Mouse (Mus musculus) CH12.LX (cell line): ENCODE measurements around the gene Tbx10. TPM values are rescaled to one million over a fixed set of nuclear protein-coding genes. Genes with fewer than 3 reads are reported as not detected.
A peak's percentile ranks its signal among the peaks of the same experiment; 100 is the strongest.
"Not testable (repeated sequence)": the region's sequence is repeated elsewhere in the genome, so short reads cannot be mapped to it uniquely, and the experiment has no call there.

Experiments used
- DNase-seq: peaks from one replicate; pipeline ENCODE4 v3.0.0-alpha.2; 2013; ENCODE audit errors: extremely low read depth
- H3K27ac ChIP-seq: 2 replicates; pipeline ENCODE4 v1.5.1; 2012; ENCODE audit warnings: low read depth, mild to moderate bottlenecking, control low read depth, moderate library complexity; ENCODE audit not compliant: insufficient read depth
- H3K27me3 ChIP-seq: replicated peaks from 2 replicates; pipeline ENCODE3; 2012; ENCODE audit warnings: inconsistent platforms
- H3K36me3 ChIP-seq, 2 experiments: replicated peaks in 1 of 2; 2 replicates each; pipeline versions ENCODE3 to v1.6.1; 2012; ENCODE audit warnings: inconsistent platforms in 1 of 2, low read length in 1 of 2, mild to moderate bottlenecking in 1 of 2, mixed read lengths in 1 of 2, moderate library complexity in 1 of 2; ENCODE audit not compliant: control insufficient read depth in 1 of 2, insufficient read depth in 1 of 2
- H3K4me1 ChIP-seq, 2 experiments: 2 replicates each; pipeline ENCODE4 v1.6.1; 2012; ENCODE audit warnings: inconsistent platforms in 1 of 2, moderate library complexity in 1 of 2; ENCODE audit not compliant: insufficient read depth in 2 of 2, control insufficient read depth in 1 of 2
- H3K4me2 ChIP-seq: 2 replicates; pipeline ENCODE4 v1.6.1; 2012; ENCODE audit warnings: low read depth, mild to moderate bottlenecking, control low read depth; ENCODE audit not compliant: poor library complexity, insufficient read depth, severe bottlenecking
- H3K4me3 ChIP-seq, 3 experiments: fragments of 150-350 bp in 1 of 3; sonication (generic) in 1 of 3; replicated peaks in 1 of 3; 2 replicates each; pipeline versions ENCODE3 to v1.5.1; 2011 to 2012; ENCODE audit warnings: low read depth in 2 of 3, low read length in 2 of 3, mild to moderate bottlenecking in 2 of 3, moderate library complexity in 2 of 3, control low read depth in 1 of 3, improper control_type of control experiment in 1 of 3, inconsistent platforms in 1 of 3, mixed read lengths in 1 of 3; ENCODE audit not compliant: poor library complexity in 1 of 3
- H3K79me2 ChIP-seq: replicated peaks from 2 replicates; pipeline ENCODE4 v1.6.1; 2012; ENCODE audit warnings: mild to moderate bottlenecking, moderate library complexity; ENCODE audit not compliant: control insufficient read depth, poor library complexity, insufficient read depth, severe bottlenecking; ENCODE audit errors: extremely low read depth
- H3K9ac ChIP-seq: 2 replicates; pipeline ENCODE4 v1.6.1; 2012; ENCODE audit warnings: low read depth, mild to moderate bottlenecking, control low read depth, moderate library complexity; ENCODE audit not compliant: insufficient read depth
- H3K9me3 ChIP-seq: replicated peaks from 2 replicates; pipeline ENCODE3; 2012; ENCODE audit warnings: low read length, inconsistent platforms, mixed read lengths
- CTCF ChIP-seq, 2 experiments: IDR thresholded peaks in 1 of 2; conservative IDR thresholded peaks in 1 of 2; 2 replicates each; pipeline ENCODE4 v1.5.1; 2011 to 2012; ENCODE audit warnings: low read depth in 2 of 2, low read length in 2 of 2, improper control_type of control experiment in 1 of 2, inconsistent platforms in 1 of 2, mild to moderate bottlenecking in 1 of 2, moderate library complexity in 1 of 2
- EP300 ChIP-seq: IDR thresholded peaks from 2 replicates; pipeline ENCODE4 v1.6.1; 2011; ENCODE audit warnings: low read length, improper control_type of control experiment
- ETS1 ChIP-seq: conservative IDR thresholded peaks from 2 replicates; pipeline ENCODE4 v1.6.1; 2012; ENCODE audit warnings: low read depth, mild to moderate bottlenecking, inconsistent platforms, low read length, improper control_type of control experiment, moderate library complexity
- HCFC1 ChIP-seq: IDR thresholded peaks from 2 replicates; pipeline ENCODE4 v1.6.1; 2012; ENCODE audit warnings: low read depth, mild to moderate bottlenecking, inconsistent platforms, low read length, improper control_type of control experiment
- JUN ChIP-seq: IDR thresholded peaks from 2 replicates; pipeline ENCODE4 v1.6.1; 2011; ENCODE audit warnings: low read depth, mild to moderate bottlenecking, low read length, improper control_type of control experiment, moderate library complexity; ENCODE audit not compliant: insufficient read depth
- MYC ChIP-seq: IDR thresholded peaks from 2 replicates; pipeline ENCODE4 v1.6.1; 2011; ENCODE audit warnings: low read depth, mild to moderate bottlenecking, improper control_type of control experiment, low read length
- NELFE ChIP-seq: IDR thresholded peaks from 2 replicates; pipeline ENCODE4 v1.6.1; 2011; ENCODE audit warnings: low read depth, low read length, improper control_type of control experiment
- NRF1 ChIP-seq: IDR thresholded peaks from 2 replicates; pipeline ENCODE4 v1.6.1; 2014; ENCODE audit warnings: low read depth, mild to moderate bottlenecking, inconsistent platforms, low read length, improper control_type of control experiment, moderate library complexity
- POLR2AphosphoS2 ChIP-seq: IDR thresholded peaks from 2 replicates; pipeline ENCODE4 v1.6.1; 2011; ENCODE audit warnings: low read depth, low read length, improper control_type of control experiment
- RAD21 ChIP-seq: IDR thresholded peaks from 2 replicates; pipeline ENCODE4 v1.6.1; 2011; ENCODE audit warnings: low read depth, mild to moderate bottlenecking, low read length, improper control_type of control experiment, moderate library complexity
- RCOR1 ChIP-seq: conservative IDR thresholded peaks from 2 replicates; pipeline ENCODE4 v1.6.1; 2012; ENCODE audit warnings: low read depth, mild to moderate bottlenecking, inconsistent platforms, low read length, improper control_type of control experiment
- SMC3 ChIP-seq: IDR thresholded peaks from 2 replicates; pipeline ENCODE4 v1.6.1; 2011; ENCODE audit warnings: low read depth, low read length, improper control_type of control experiment
- USF2 ChIP-seq: conservative IDR thresholded peaks from 2 replicates; pipeline ENCODE4 v1.6.1; 2011; ENCODE audit warnings: low read depth, low read length, improper control_type of control experiment
- ZC3H11A ChIP-seq: IDR thresholded peaks from 2 replicates; pipeline ENCODE4 v1.6.1; 2012; ENCODE audit warnings: low read depth, mild to moderate bottlenecking, inconsistent platforms, low read length, improper control_type of control experiment
- ZKSCAN1 ChIP-seq: IDR thresholded peaks from 2 replicates; pipeline ENCODE4 v1.6.1; 2012; ENCODE audit warnings: low read depth, inconsistent platforms, low read length, improper control_type of control experiment, borderline replicate concordance
- dilution Hi-C: fragments of 300-500 bp; cut with MboI; formaldehyde crosslinking; loops from 2 replicates; pipeline ENCODE4 v1.14.3; 2020; ENCODE audit warnings: low sequenced_read_pairs; ENCODE audit not compliant: extremely low pct_unique_long_range_greater_than_20kb, extremely low pct_ligation_motif_present
- in situ Hi-C: fragments of 300-500 bp; cut with MboI; formaldehyde crosslinking; loops from 3 replicates; pipeline ENCODE4 v1.14.3; 2019; ENCODE audit warnings: low sequenced_read_pairs, low pct_ligation_motif_present, low pct_unique_long_range_greater_than_20kb, mixed read lengths
- polyA plus RNA-seq: library from polyadenylated mRNA; unstranded; fragments of >175 nt; gene quantifications from 2 replicates; pipeline ENCODE4 v1.2.1, GENCODE M21; 2012; ENCODE audit warnings: low read depth; ENCODE audit not compliant: insufficient read length
- total RNA-seq, 2 experiments: library from RNA; depleted of rRNA; stranded (reverse); fragments of 300-350 nt in 1 of 2; fragments of >200 nt in 1 of 2; gene quantifications; 2 replicates each; pipeline ENCODE4 v1.2.3; 2012 to 2014

Gene Tbx10
- total and polyA plus RNA-seq, 3 experiments: not detected

DNA sequence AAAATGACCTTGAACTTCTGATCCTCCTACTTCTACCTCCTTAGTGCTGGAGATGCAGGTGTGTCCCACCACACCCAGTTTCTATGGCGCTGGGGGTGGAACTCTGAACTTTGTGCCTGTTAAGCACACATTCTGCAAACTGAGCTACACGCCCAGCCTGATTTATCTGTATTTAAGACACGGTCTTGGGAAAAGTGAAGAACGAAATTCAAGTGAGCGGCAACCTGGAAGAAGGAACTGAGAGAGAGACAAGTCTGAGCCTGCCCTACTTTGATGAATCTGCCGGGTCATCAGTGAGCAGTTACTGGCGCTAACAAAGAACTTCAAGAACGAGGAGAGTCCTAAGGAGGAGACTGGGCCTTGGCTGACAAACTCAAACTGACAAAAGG is 54.3 kb downstream of the Tbx10 start (continued):
- TF ChIP-seq JUN (peak; percentile 35; the same call in 1 of the 2 replicates), EP300 (peak; percentile 96), HCFC1 (peak; percentile 38; the same call in 1 of the 2 replicates), USF2 (no peak), NRF1 (0 out of 2 replicates have a peak, but pooled peaks have one; percentile 22), ETS1 (peak; percentile 61; the same call in 1 of the 2 replicates)
- TF ChIP-seq, all 38 proteins: peak for 26

DNA sequence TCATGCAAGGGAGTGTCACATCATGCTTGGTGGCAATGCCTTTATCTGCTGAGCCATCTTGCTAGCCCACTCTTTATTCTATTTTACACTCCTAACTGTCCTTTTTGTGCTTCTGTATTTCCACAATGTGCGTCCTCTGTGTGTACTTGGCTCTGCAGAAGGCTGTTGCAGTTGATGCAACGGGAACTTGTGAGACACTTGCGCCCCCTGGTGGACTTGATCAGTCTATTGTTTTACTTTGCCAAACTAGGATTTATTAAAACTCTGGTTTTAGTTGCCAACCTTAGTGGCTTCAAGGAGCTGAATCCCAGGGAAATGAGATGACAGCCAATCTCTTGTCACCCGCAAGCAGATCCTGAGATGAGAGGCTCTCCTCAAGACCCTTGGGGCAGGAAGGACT is 55.3 kb downstream of the Tbx10 start:
- Histone ChIP-seq H3K4me2 (no peak overlapping the region), H3K79me2 (no peaks in the 10 kb centered on the region), H3K36me3 (no peaks in the 10 kb centered on the region), H3K4me3 (no peak overlapping the region), H3K9me3 (peaks cover 18% of the 10 kb centered on the region), H3K27me3 (no peaks in the 10 kb centered on the region), H3K27ac (no peak overlapping the region), H3K9ac (no peak overlapping the region), H3K4me1 (peaks cover 10 to 32% of the 10 kb centered on the region in 2 experiments; a peak in 3 of 4 replicates)
- dilution Hi-C loops (no loop called here), in situ Hi-C loops (no loop called here)
- peak; percentile 84 for DNase-seq
- TF ChIP-seq RAD21 (peak; percentile 87), HCFC1 (no peak; the same call in 1 of the 2 replicates), SMC3 (peak; percentile 96), CTCF (conservative IDR thresholded peaks at IDR 0.05 in 1 of 2, IDR thresholded peaks at IDR 0.05 in 1 of 2; ENCODE audit: low read depth in 2 of 2, low read length in 2 of 2) (peak; percentile 45 to 90; a peak in 3 of 4 replicates), ZKSCAN1 (no peak), ZC3H11A (peak; percentile 78), USF2 (no peak), RCOR1 (no peak), NELFE (peak; percentile 40), MYC (0 out of 2 replicates have a peak, but pooled peaks have one; percentile 46), POLR2AphosphoS2 (no peak)

DNA sequence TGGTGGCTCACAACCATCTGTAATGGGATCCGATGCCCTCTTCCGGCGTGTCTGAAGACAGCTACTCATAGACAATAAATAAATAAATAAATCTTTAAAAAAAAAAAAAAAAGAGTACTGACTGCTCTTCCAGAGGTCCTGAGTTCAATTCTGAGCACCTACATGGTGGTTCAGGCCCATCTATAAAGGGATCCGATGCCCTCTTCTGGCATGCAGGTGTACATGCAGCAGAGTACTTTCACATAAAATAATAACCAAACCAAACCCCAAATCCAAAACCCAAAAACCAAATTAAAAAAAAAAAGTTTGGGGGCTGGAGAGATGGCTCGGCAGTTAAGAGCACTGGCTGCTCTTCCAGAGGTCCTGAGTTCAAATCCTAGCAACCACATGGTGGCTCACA is 56.5 kb downstream of the Tbx10 start:
- H3K9ac ChIP-seq, in situ Hi-C loops, H3K79me2 ChIP-seq, dilution Hi-C loops, H3K4me3 ChIP-seq, H3K27me3 ChIP-seq, DNase-seq, H3K27ac ChIP-seq, H3K36me3 ChIP-seq, H3K4me2 ChIP-seq: not testable (repeated sequence)
- peak; percentile 4 for TF ChIP-seq RAD21
- TF ChIP-seq CTCF (conservative IDR thresholded peaks at IDR 0.05 in 1 of 2, IDR thresholded peaks at IDR 0.05 in 1 of 2; ENCODE audit: low read depth in 2 of 2, low read length in 2 of 2): peak in 1 of 2 experiments; percentile 33; a peak in 2 of 4 replicates
- Histone ChIP-seq H3K4me1 (peaks cover 13 to 37% of the 10 kb centered on the region in 2 experiments; a peak in 3 of 4 replicates), H3K9me3 (peaks cover 13% of the 10 kb centered on the region)

Other genes starting within 250 kb of the Tbx10 start
Only the 20 nearest of the 32 such genes appear.
- 10.1 and 10.3 TPM in 2 replicates for gene Chka, start 141.0 kb upstream of the Tbx10 start, total RNA-seq (2012; rRNA removed)
- gene Chka, start 141.0 kb upstream of the Tbx10 start, total RNA-seq (2014; rRNA removed): 7.6 and 8.0 TPM in 2 replicates
- gene Chka, start 141.0 kb upstream of the Tbx10 start, polyA plus RNA-seq: 11.6 and 13.0 TPM in 2 replicates
- 46.6 and 53.2 TPM in 2 replicates for gene Tcirg1, start 85.6 kb upstream of the Tbx10 start, total RNA-seq (2012; rRNA removed)
- gene Tcirg1, start 85.6 kb upstream of the Tbx10 start, total RNA-seq (2014; rRNA removed): 48.5 and 51.6 TPM in 2 replicates
- gene Tcirg1, start 85.6 kb upstream of the Tbx10 start, polyA plus RNA-seq: 62.8 and 67.2 TPM in 2 replicates
- 216 TPM in 2 replicates for gene Ndufs8, start 80.0 kb upstream of the Tbx10 start, total RNA-seq (2012; rRNA removed)
- 196 and 248 TPM in 2 replicates for gene Ndufs8, start 80.0 kb upstream of the Tbx10 start, total RNA-seq (2014; rRNA removed)
- gene Ndufs8, start 80.0 kb upstream of the Tbx10 start, polyA plus RNA-seq: 182 and 195 TPM in 2 replicates
- gene Aldh3b1, start 62.9 kb upstream of the Tbx10 start, total RNA-seq (2012; rRNA removed): 5.7 and 8.1 TPM in 2 replicates
- 3.7 and 5.9 TPM in 2 replicates for gene Aldh3b1, start 62.9 kb upstream of the Tbx10 start, total RNA-seq (2014; rRNA removed)
- 7.4 and 8.1 TPM in 2 replicates for gene Aldh3b1, start 62.9 kb upstream of the Tbx10 start, polyA plus RNA-seq
- gene Unc93b1, start 57.6 kb upstream of the Tbx10 start, total RNA-seq (2012; rRNA removed): 77.9 and 84.7 TPM in 2 replicates
- 72.7 and 82.3 TPM in 2 replicates for gene Unc93b1, start 57.6 kb upstream of the Tbx10 start, total RNA-seq (2014; rRNA removed)
- 105 and 117 TPM in 2 replicates for gene Unc93b1, start 57.6 kb upstream of the Tbx10 start, polyA plus RNA-seq
- not detected in 2 replicates for gene Aldh3b3, start 34.1 kb upstream of the Tbx10 start, total RNA-seq (2012; rRNA removed)
- not detected in 2 replicates for gene Aldh3b3, start 34.1 kb upstream of the Tbx10 start, total RNA-seq (2014; rRNA removed)
- not detected in 2 replicates for gene Aldh3b3, start 34.1 kb upstream of the Tbx10 start, polyA plus RNA-seq
- gene Aldh3b2, start 20.4 kb upstream of the Tbx10 start, total RNA-seq (2012; rRNA removed): not detected in 2 replicates
- not detected in 2 replicates for gene Aldh3b2, start 20.4 kb upstream of the Tbx10 start, total RNA-seq (2014; rRNA removed)
- not detected in 2 replicates for gene Aldh3b2, start 20.4 kb upstream of the Tbx10 start, polyA plus RNA-seq
- gene Acy3, start 6.2 kb upstream of the Tbx10 start, total RNA-seq (2012; rRNA removed): 0.25 TPM in 1 of 2 replicates, not detected in the other
- not detected in 2 replicates for gene Acy3, start 6.2 kb upstream of the Tbx10 start, total RNA-seq (2014; rRNA removed)
- 0.29 and 0.83 TPM in 2 replicates for gene Acy3, start 6.2 kb upstream of the Tbx10 start, polyA plus RNA-seq
- gene Nudt8, start 7.8 kb downstream of the Tbx10 start, total RNA-seq (2012; rRNA removed): 31.4 and 36.3 TPM in 2 replicates
- 31.7 and 40.2 TPM in 2 replicates for gene Nudt8, start 7.8 kb downstream of the Tbx10 start, total RNA-seq (2014; rRNA removed)
- 24.7 and 28.2 TPM in 2 replicates for gene Nudt8, start 7.8 kb downstream of the Tbx10 start, polyA plus RNA-seq
- gene Gm49405, start 7.9 kb downstream of the Tbx10 start, total RNA-seq (2012; rRNA removed): 2.0 and 2.1 TPM in 2 replicates
- 0.99 and 1.1 TPM in 2 replicates for gene Gm49405, start 7.9 kb downstream of the Tbx10 start, total RNA-seq (2014; rRNA removed)
- gene Gm49405, start 7.9 kb downstream of the Tbx10 start, polyA plus RNA-seq: 2.7 and 3.3 TPM in 2 replicates
- 4.4 and 5.2 TPM in 2 replicates for gene Doc2g, start 10.6 kb downstream of the Tbx10 start, total RNA-seq (2012; rRNA removed)
- gene Doc2g, start 10.6 kb downstream of the Tbx10 start, total RNA-seq (2014; rRNA removed): 2.1 and 2.7 TPM in 2 replicates
- 5.7 and 6.4 TPM in 2 replicates for gene Doc2g, start 10.6 kb downstream of the Tbx10 start, polyA plus RNA-seq
- 183 TPM in 2 replicates for gene Ndufv1, start 20.1 kb downstream of the Tbx10 start, total RNA-seq (2012; rRNA removed)
- 119 TPM in 2 replicates for gene Ndufv1, start 20.1 kb downstream of the Tbx10 start, total RNA-seq (2014; rRNA removed)
- 133 and 136 TPM in 2 replicates for gene Ndufv1, start 20.1 kb downstream of the Tbx10 start, polyA plus RNA-seq
- gene Gstp1, start 45.2 kb downstream of the Tbx10 start, total RNA-seq (2012; rRNA removed): 529 and 544 TPM in 2 replicates
- 333 and 343 TPM in 2 replicates for gene Gstp1, start 45.2 kb downstream of the Tbx10 start, total RNA-seq (2014; rRNA removed)
- gene Gstp1, start 45.2 kb downstream of the Tbx10 start, polyA plus RNA-seq: 468 and 696 TPM in 2 replicates
- 6.0 and 21.1 TPM in 2 replicates for gene Gstp2, start 53.3 kb downstream of the Tbx10 start, total RNA-seq (2012; rRNA removed)
- gene Gstp2, start 53.3 kb downstream of the Tbx10 start, total RNA-seq (2014; rRNA removed): not detected in 2 replicates
- 1.4 and 2.4 TPM in 2 replicates for gene Gstp2, start 53.3 kb downstream of the Tbx10 start, polyA plus RNA-seq
- gene Gstp3, start 66.8 kb downstream of the Tbx10 start, total RNA-seq (2012; rRNA removed): 0.46 and 1.4 TPM in 2 replicates
- not detected in 2 replicates for gene Gstp3, start 66.8 kb downstream of the Tbx10 start, total RNA-seq (2014; rRNA removed)
- not detected in 2 replicates for gene Gstp3, start 66.8 kb downstream of the Tbx10 start, polyA plus RNA-seq
- gene Cabp2, start 88.8 kb downstream of the Tbx10 start, total RNA-seq (2012; rRNA removed): not detected in 2 replicates
- not detected in 2 replicates for gene Cabp2, start 88.8 kb downstream of the Tbx10 start, total RNA-seq (2014; rRNA removed)
- gene Cabp2, start 88.8 kb downstream of the Tbx10 start, polyA plus RNA-seq: not detected in 2 replicates
- 69.5 and 90.3 TPM in 2 replicates for gene Cdk2ap2, start 104.4 kb downstream of the Tbx10 start, total RNA-seq (2012; rRNA removed)
- 57.0 and 63.4 TPM in 2 replicates for gene Cdk2ap2, start 104.4 kb downstream of the Tbx10 start, total RNA-seq (2014; rRNA removed)
- 55.6 and 67.1 TPM in 2 replicates for gene Cdk2ap2, start 104.4 kb downstream of the Tbx10 start, polyA plus RNA-seq
- gene Pitpnm1, start 107.2 kb downstream of the Tbx10 start, total RNA-seq (2012; rRNA removed): 43.8 and 46.1 TPM in 2 replicates
- 14.8 and 15.9 TPM in 2 replicates for gene Pitpnm1, start 107.2 kb downstream of the Tbx10 start, total RNA-seq (2014; rRNA removed)
- gene Pitpnm1, start 107.2 kb downstream of the Tbx10 start, polyA plus RNA-seq: 33.3 and 34.7 TPM in 2 replicates
- 37.5 and 39.7 TPM in 2 replicates for gene Aip, start 133.1 kb downstream of the Tbx10 start, total RNA-seq (2012; rRNA removed)
- 10.8 and 11.7 TPM in 2 replicates for gene Aip, start 133.1 kb downstream of the Tbx10 start, total RNA-seq (2014; rRNA removed)
- gene Aip, start 133.1 kb downstream of the Tbx10 start, polyA plus RNA-seq: 64.8 and 87.9 TPM in 2 replicates
- gene Gpr152, start 147.0 kb downstream of the Tbx10 start, total RNA-seq (2012; rRNA removed): 0.17 and 0.25 TPM in 2 replicates
- gene Gpr152, start 147.0 kb downstream of the Tbx10 start, total RNA-seq (2014; rRNA removed): 0.05 TPM in 1 of 2 replicates, not detected in the other
- 0.71 and 0.82 TPM in 2 replicates for gene Gpr152, start 147.0 kb downstream of the Tbx10 start, polyA plus RNA-seq